In the genomic region with DNA sequence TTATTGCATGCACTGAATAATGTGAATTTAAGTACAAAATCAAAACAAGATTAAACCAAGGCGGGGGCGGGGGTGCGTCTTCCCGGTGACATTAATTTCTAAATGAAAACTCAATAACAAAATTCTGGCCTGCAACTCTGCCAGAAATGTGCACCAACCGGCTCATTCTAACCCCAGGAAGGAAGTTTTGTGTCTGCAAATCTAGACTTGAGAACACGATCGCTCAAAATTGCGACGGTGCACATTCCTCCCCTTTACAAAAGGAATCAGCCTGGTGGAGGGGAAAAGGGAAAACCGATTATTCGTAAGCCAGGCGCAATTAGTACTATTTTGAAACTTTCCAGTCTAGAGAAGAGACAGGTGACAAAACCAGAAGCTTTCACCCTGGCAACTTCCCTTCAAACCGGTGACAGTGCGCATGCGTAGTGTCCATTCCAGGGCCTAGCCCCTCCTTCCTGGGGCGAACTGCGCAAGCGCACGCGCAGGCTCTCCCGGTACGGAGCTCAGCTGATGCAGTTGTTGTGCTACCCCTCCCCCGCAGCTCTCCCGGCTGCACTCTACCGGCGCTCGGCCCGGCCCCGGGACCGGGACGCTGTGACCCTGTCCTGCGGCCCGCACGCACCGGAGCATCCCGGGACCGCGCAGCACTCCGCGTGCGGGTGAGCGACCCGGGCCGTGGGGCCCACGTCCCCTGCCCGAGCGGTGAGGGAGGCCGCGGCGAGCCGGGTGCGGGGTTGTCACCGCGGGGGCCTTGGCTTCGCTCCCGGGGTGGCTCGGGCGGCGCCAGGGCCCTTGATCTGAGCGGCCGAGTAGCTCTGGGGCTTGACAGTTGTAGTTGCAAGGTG, we compare ENCODE assay signal across 8 mouse cellular contexts. TPM values are rescaled to one million over a fixed set of nuclear protein-coding genes. Genes with fewer than 3 reads are reported as not detected.
DNase-seq lines count a peak whose midpoint lies in the region; ATAC-seq and TF ChIP-seq lines count a peak whose summit lies in the region.

TSS of gene Tmem106b (plus strand) at position 458 of the 845 bp plus-strand sequence.

- peaks cover 7% of the 10 kb centered on the region; the same call in 1 of the 2 replicates for H3K36me3 ChIP-seq in kidney, embryonic 14.5 days (ENCODE audit: control insufficient read depth, insufficient read depth, low read length)
- H3K36me3 ChIP-seq in limb, embryonic 15.5 days, result peaks cover 20% of the 10 kb centered on the region

- H3K4me3 ChIP-seq in bone marrow macrophage, adult 2 months (ENCODE audit: insufficient read depth, low read length), result peak within 1 kb of the TSS; percentile 77
- H3K4me3 ChIP-seq in embryonic fibroblast, embryonic 13.5 days (ENCODE audit: insufficient read depth, low read length), result peak within 1 kb of the TSS; percentile 81
- peak within 1 kb of the TSS; percentile 93 for H3K4me3 ChIP-seq in kidney, embryonic 14.5 days (ENCODE audit: low read length)
- peak within 1 kb of the TSS; percentile 96 for H3K4me3 ChIP-seq in limb, embryonic 15.5 days

- no peaks in the 10 kb centered on the region for H3K27me3 ChIP-seq in kidney, embryonic 14.5 days (ENCODE audit: control insufficient read depth, insufficient read depth, low read length)
- no peaks in the 10 kb centered on the region for H3K27me3 ChIP-seq in limb, embryonic 15.5 days

- peak; percentile 96 for DNase-seq in A20 (ENCODE audit: low read depth, low spot score)
- peak; percentile 96 to 97 for DNase-seq in heart, adult 9 months (ENCODE audit: low spot score in 2 of 2)
- peak; percentile 86 to 89 for DNase-seq in monocyte, adult 2 months (ENCODE audit: low read depth in 1 of 2, low spot score in 2 of 2)
- DNase-seq in spleen, postnatal 36 days (ENCODE audit: low spot score in 2 of 2), result peak; percentile 96

- peak within 1 kb of the TSS; percentile 62 for H3K4me2 ChIP-seq in kidney, embryonic 14.5 days (replicated peaks; ENCODE audit: low read depth, low read length)
- H3K4me2 ChIP-seq in limb, embryonic 15.5 days, result peak within 1 kb of the TSS; percentile 51

- 0 out of 2 replicates have a peak, but pooled peaks cover 10% of the 10 kb centered on the region for H3K4me1 ChIP-seq in bone marrow macrophage, adult 2 months (ENCODE audit: control insufficient read depth, insufficient read depth, low read length)
- peaks cover 3% of the 10 kb centered on the region; the same call in 1 of the 2 replicates for H3K4me1 ChIP-seq in embryonic fibroblast, embryonic 13.5 days (ENCODE audit: control insufficient read depth, insufficient read depth, low read length)
- H3K4me1 ChIP-seq in kidney, embryonic 14.5 days (ENCODE audit: control insufficient read depth, insufficient read depth, low read length), result no peaks in the 10 kb centered on the region
- peaks cover 8% of the 10 kb centered on the region for H3K4me1 ChIP-seq in limb, embryonic 15.5 days

- peak within 1 kb of the TSS; percentile 94 for H3K9ac ChIP-seq in kidney, embryonic 14.5 days (ENCODE audit: low read depth, low read length)
- peak within 1 kb of the TSS; percentile 95 for H3K9ac ChIP-seq in limb, embryonic 15.5 days

- WGBS in kidney, embryonic 14.5 days, result 4% methylated on average over 55 of the region's 61 CpGs
- WGBS in limb, embryonic 15.5 days, result 3% methylated on average over 61 of the region's 61 CpGs

- peak; percentile 100 for ATAC-seq in kidney, embryonic 14.5 days (ENCODE audit: low FRiP score, low TSS enrichment)
- ATAC-seq in limb, embryonic 15.5 days (ENCODE audit: insufficient number of reproducible peaks, low FRiP score, low TSS enrichment, low read depth), result peak; percentile 96

- no peaks in the 10 kb centered on the region for H3K9me3 ChIP-seq in kidney, embryonic 14.5 days (ENCODE audit: control insufficient read depth, low read length)
- no peaks in the 10 kb centered on the region for H3K9me3 ChIP-seq in limb, embryonic 15.5 days

- peak within 1 kb of the TSS; percentile 77 for H3K27ac ChIP-seq in bone marrow macrophage, adult 2 months (ENCODE audit: insufficient read depth, low read depth, low read length)
- no peak within 1 kb of the TSS; the same call in 1 of the 2 replicates for H3K27ac ChIP-seq in embryonic fibroblast, embryonic 13.5 days (ENCODE audit: insufficient read depth, low read length)
- H3K27ac ChIP-seq in kidney, embryonic 14.5 days (ENCODE audit: low read depth, low read length), result peak within 1 kb of the TSS; percentile 51; the same call in 1 of the 2 replicates
- H3K27ac ChIP-seq in limb, embryonic 15.5 days, result peak within 1 kb of the TSS; percentile 78

- TF ChIP-seq CTCF in bone marrow macrophage, adult 2 months (IDR thresholded peaks at IDR 0.05; ENCODE audit: low read depth, low read length), result no peak
- TF ChIP-seq CTCF in embryonic fibroblast, embryonic 13.5 days (IDR thresholded peaks at IDR 0.05; ENCODE audit: borderline replicate concordance, insufficient read depth, low read length), result no peak

- no peak for TF ChIP-seq POLR2A in bone marrow macrophage, adult 2 months (IDR thresholded peaks at IDR 0.05; ENCODE audit: borderline replicate concordance, low read depth, low read length)
- TF ChIP-seq POLR2A in embryonic fibroblast, embryonic 13.5 days (IDR thresholded peaks at IDR 0.05; ENCODE audit: low read depth, low read length), result peak; percentile 84

RNA-seq across cellular contexts. Expression of gene Tmem106b, which starts in this region (rescaled TPM):
- 46.4 and 66.1 TPM in 2 replicates for polyA plus RNA-seq in bone marrow macrophage, adult 2 months (2012; ENCODE audit: insufficient read depth, insufficient read length, missing spikeins)
- 103 and 106 TPM in 2 replicates for polyA plus RNA-seq in embryonic fibroblast, embryonic 13.5 days (2011; ENCODE audit: insufficient read length, low read depth, missing spikeins)
- polyA plus RNA-seq in kidney, embryonic 14.5 days (2014; fragmentation: Nextera tagmentation; extraction: Ambion mirVana), result 24.9 and 41.1 TPM in 2 replicates
- polyA plus RNA-seq in limb, embryonic 15.5 days (2015; fragmentation: Nextera tagmentation; extraction: Ambion mirVana), result 36.2 and 42.5 TPM in 2 replicates
